ENCODE assay signal across 9 mouse cellular contexts in the genomic region with DNA sequence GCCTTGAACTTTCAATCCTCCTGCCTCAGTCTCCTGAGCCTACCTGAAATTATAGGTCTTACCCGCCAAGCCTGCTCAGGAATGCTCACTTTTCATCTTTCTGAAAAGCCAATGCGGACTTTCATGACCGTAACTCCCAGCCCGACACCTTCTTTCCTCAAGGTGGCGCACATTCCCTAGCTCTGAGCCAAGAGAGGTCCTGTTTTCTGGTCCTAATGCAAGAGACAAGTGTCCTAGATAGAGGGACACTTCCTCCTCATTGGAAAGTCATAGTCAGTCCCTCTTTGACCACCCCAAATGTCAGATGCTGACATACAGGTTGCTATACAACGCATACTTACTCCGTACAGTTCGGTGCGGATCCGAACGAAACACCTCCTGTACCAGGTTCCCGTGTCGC.
DNase-seq lines count a peak whose midpoint lies in the region; TF ChIP-seq lines count a peak whose summit lies in the region.
"Had no signal": no experiment of that assay in that cellular context is flagged by ENCODE, and none has a peak within 500 bp of the region (broad histone marks: within the 10 kb centered on the region; RNA-seq: fewer than 3 reads in every experiment).

No protein-coding gene starts in this region.

- peak; percentile 42 to 74 for DNase-seq in adrenal gland, adult (ENCODE audit: inconsistent age in 2 of 2, low spot score in 1 of 2)
- DNase-seq in adrenal gland, postnatal 4 days (ENCODE audit: low spot score in 2 of 2), result no peak
- DNase-seq in left cerebral cortex, postnatal 4 days, result peak; percentile 33
- DNase-seq in left cerebral cortex, adult 11 months (ENCODE audit: low spot score), result no peak
- DNase-seq in MEL (ENCODE audit: low read depth, low spot score), result peak; percentile 24
- peak; percentile 46 for DNase-seq in embryo, embryonic 9.5 days (ENCODE audit: extremely low spot score)
- no peak for DNase-seq in ovary, postnatal 14 days (ENCODE audit: low spot score)
- no peak for DNase-seq in urinary bladder, postnatal 10 days (ENCODE audit: low spot score)

- no peaks in the 10 kb centered on the region for H3K9me3 ChIP-seq in MEL (replicated peaks; ENCODE audit: insufficient read depth, low read length)
- H3K9me3 ChIP-seq: neural tube, embryonic 13.5 days had no signal

- TF ChIP-seq EP300 in MEL (IDR thresholded peaks at IDR 0.05; ENCODE audit: low read depth in 1 of 2, low read length in 2 of 2), result no peak

- H3K36me3 ChIP-seq in MEL (ENCODE audit: control insufficient read depth in 1 of 2, insufficient read depth in 2 of 2, low read length in 2 of 2), result no peaks in the 10 kb centered on the region

- no peak overlapping the region for H3K9ac ChIP-seq in MEL (ENCODE audit: control insufficient read depth, low read depth, low read length, poor library complexity, severe bottlenecking)
- H3K9ac ChIP-seq: neural tube, embryonic 13.5 days had no signal

- intact Hi-C loops in left cerebral cortex, postnatal 4 days (cut with DNase I), result no loop called here

- no peak overlapping the region for H3K27ac ChIP-seq in MEL (ENCODE audit: control insufficient read depth, low read depth, low read length)
- H3K27ac ChIP-seq: neural tube, embryonic 13.5 days had no signal

- no peak for TF ChIP-seq POLR2A in MEL (IDR thresholded peaks at IDR 0.05; ENCODE audit: control insufficient read depth in 1 of 2, insufficient read depth in 1 of 2, low read depth in 1 of 2, low read length in 2 of 2, poor library complexity in 1 of 2)

- peak; percentile 38 for TF ChIP-seq RAD21 in MEL (IDR thresholded peaks at IDR 0.05; ENCODE audit: low read depth, low read length)

- no peaks in the 10 kb centered on the region for H3K79me2 ChIP-seq in MEL (ENCODE audit: control insufficient read depth, insufficient read depth, low read length, poor library complexity)

- peaks cover 0 to 2% of the 10 kb centered on the region in 2 experiments; a peak in 2 of 4 replicates for H3K27me3 ChIP-seq in MEL (ENCODE audit: control insufficient read depth in 1 of 2, insufficient read depth in 2 of 2, low read length in 2 of 2)
- H3K27me3 ChIP-seq: neural tube, embryonic 13.5 days had no signal

- TF ChIP-seq CTCF in MEL (IDR thresholded peaks at IDR 0.05 in 2 of 3, conservative IDR thresholded peaks at IDR 0.05 in 1 of 3; ENCODE audit: control insufficient read depth in 1 of 3, insufficient read depth in 1 of 3, low read depth in 2 of 3, low read length in 3 of 3, poor library complexity in 1 of 3, severe bottlenecking in 1 of 3), result peak in 2 of 3 experiments; percentile 30 to 43; a peak in 4 of 6 replicates

- H3K4me3 ChIP-seq in MEL (ENCODE audit: control insufficient read depth in 1 of 2, insufficient read depth in 1 of 2, low read depth in 2 of 2, low read length in 2 of 2), result no peak overlapping the region
- H3K4me3 ChIP-seq: neural tube, embryonic 13.5 days had no signal

- no peaks in the 10 kb centered on the region for H3K4me1 ChIP-seq in MEL (ENCODE audit: control insufficient read depth in 1 of 2, insufficient read depth in 2 of 2, low read length in 2 of 2)
- H3K4me1 ChIP-seq: neural tube, embryonic 13.5 days had no signal

TF ChIP-seq in MEL, 35 proteins besides CTCF, POLR2A, EP300 and RAD21:
- TF ChIP-seq CHD1 (IDR thresholded peaks at IDR 0.05; ENCODE audit: low read depth, low read length) (no peak), HCFC1 (IDR thresholded peaks at IDR 0.05; ENCODE audit: low read depth, low read length) (no peak), BHLHE40 (IDR thresholded peaks at IDR 0.05; ENCODE audit: borderline replicate concordance, low read depth, low read length) (no peak), SIN3A (IDR thresholded peaks at IDR 0.05; ENCODE audit: low read length) (no peak), TCF12 (IDR thresholded peaks at IDR 0.05; ENCODE audit: low read depth, low read length) (no peak), ETS1 (IDR thresholded peaks at IDR 0.05; ENCODE audit: low read depth, low read length) (no peak), MEF2A (IDR thresholded peaks at IDR 0.05; ENCODE audit: extremely low read depth, insufficient replicate concordance, low read depth, low read length, poor library complexity, severe bottlenecking) (no peak), MAFK (IDR thresholded peaks at IDR 0.05; ENCODE audit: borderline replicate concordance, low read depth, low read length) (no peak), KAT2A (conservative IDR thresholded peaks at IDR 0.05; ENCODE audit: low read depth, low read length) (no peak), ZC3H11A (IDR thresholded peaks at IDR 0.05; ENCODE audit: low read depth, low read length) (no peak), POLR2AphosphoS2 (IDR thresholded peaks at IDR 0.05; ENCODE audit: low read length) (no peak), ELF1 (IDR thresholded peaks at IDR 0.05; ENCODE audit: low read depth, low read length) (no peak), MAX (IDR thresholded peaks at IDR 0.05; ENCODE audit: low read length) (no peak), USF1 (IDR thresholded peaks at IDR 0.05; ENCODE audit: low read depth, low read length) (no peak), MYC (IDR thresholded peaks at IDR 0.05; ENCODE audit: low read depth, low read length) (no peak), MAZ (IDR thresholded peaks at IDR 0.05; ENCODE audit: low read depth, low read length) (no peak), TBP (IDR thresholded peaks at IDR 0.05; ENCODE audit: low read depth, low read length) (no peak)

Comparison
In these comparisons a context has a peak if more than half of its experiments do, and no peak if none do; other contexts are left out.
1. DNase-seq: peak in adrenal gland, adult (2 of 2), left cerebral cortex, postnatal 4 days (single experiment), MEL (single experiment) and embryo, embryonic 9.5 days (single experiment); none in adrenal gland, postnatal 4 days (0 of 2), left cerebral cortex, adult 11 months (single experiment), ovary, postnatal 14 days (single experiment) and urinary bladder, postnatal 10 days (single experiment).